ENCODE assay signal across 8 mouse cellular contexts in the genomic region with DNA sequence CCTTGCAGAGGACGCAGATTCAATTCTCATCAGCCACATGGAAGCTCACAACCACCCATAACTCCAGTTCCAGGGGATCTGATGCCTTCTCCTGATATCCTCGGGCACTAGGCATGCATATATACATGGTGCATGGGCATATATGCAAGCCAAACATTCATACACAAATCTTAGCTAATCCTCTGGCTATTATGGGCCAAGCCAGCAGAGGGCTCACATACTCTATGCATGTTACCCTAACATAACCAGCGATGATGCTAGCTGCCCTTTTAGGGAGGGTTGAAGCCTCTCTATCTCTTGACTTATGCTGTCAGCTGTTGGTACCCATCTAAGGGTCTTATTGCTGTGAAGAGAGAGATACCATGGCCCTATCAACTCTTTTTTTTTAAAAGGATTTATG. TPM values are rescaled to one million over a fixed set of nuclear protein-coding genes. Genes with fewer than 3 reads are reported as not detected.
A peak's percentile ranks its signal among the peaks of the same experiment; 100 is the strongest.
DNase-seq lines count a peak whose midpoint lies in the region; ATAC-seq and TF ChIP-seq lines count a peak whose summit lies in the region.

No protein-coding gene starts in this region.

- peak; percentile 26; the same call in 1 of the 2 replicates for TF ChIP-seq CTCF in E14TG2a.4 (conservative IDR thresholded peaks at IDR 0.05; ENCODE audit: low read length)

- 46% methylated on average over 3 of the region's 3 CpGs for WGBS in intestine, embryonic 14.5 days
- 45% methylated on average over 3 of the region's 3 CpGs for WGBS in intestine, embryonic 16.5 days
- 62% methylated on average over 3 of the region's 3 CpGs for WGBS in limb, embryonic 11.5 days
- WGBS in midbrain, embryonic 13.5 days: 52% methylated on average over 3 of the region's 3 CpGs

- no peaks in the 10 kb centered on the region for H3K27me3 ChIP-seq in intestine, embryonic 14.5 days (replicated peaks; ENCODE audit: control insufficient read depth, insufficient read depth, low read length)
- no peaks in the 10 kb centered on the region for H3K27me3 ChIP-seq in intestine, embryonic 16.5 days (replicated peaks; ENCODE audit: control insufficient read depth, insufficient read depth, low read length)
- no peaks in the 10 kb centered on the region for H3K27me3 ChIP-seq in E14TG2a.4 (ENCODE audit: insufficient read depth, low read length)
- no peaks in the 10 kb centered on the region for H3K27me3 ChIP-seq in limb, embryonic 11.5 days (ENCODE audit: control insufficient read depth, insufficient read depth, low read length)
- H3K27me3 ChIP-seq in midbrain, embryonic 13.5 days: 0 out of 2 replicates have a peak, but pooled peaks cover 4% of the 10 kb centered on the region

- H3K4me3 ChIP-seq in intestine, embryonic 14.5 days (ENCODE audit: low read depth, low read length): no peak overlapping the region
- H3K4me3 ChIP-seq in intestine, embryonic 16.5 days (ENCODE audit: low read length): no peak overlapping the region
- H3K4me3 ChIP-seq in E14TG2a.4 (replicated peaks; ENCODE audit: low read length): no peak overlapping the region
- no peak overlapping the region for H3K4me3 ChIP-seq in limb, embryonic 11.5 days (ENCODE audit: low read depth, low read length)
- no peak overlapping the region for H3K4me3 ChIP-seq in midbrain, embryonic 13.5 days (replicated peaks)

- no peak overlapping the region for H3K27ac ChIP-seq in intestine, embryonic 14.5 days (ENCODE audit: low read depth)
- no peak overlapping the region for H3K27ac ChIP-seq in intestine, embryonic 16.5 days (ENCODE audit: low read length)
- H3K27ac ChIP-seq in limb, embryonic 11.5 days (replicated peaks; ENCODE audit: low read depth, low read length): no peak overlapping the region
- H3K27ac ChIP-seq in midbrain, embryonic 13.5 days: no peak overlapping the region

- H3K9ac ChIP-seq in intestine, embryonic 14.5 days (ENCODE audit: low read length): no peak overlapping the region
- H3K9ac ChIP-seq in intestine, embryonic 16.5 days (ENCODE audit: low read depth, low read length): no peak overlapping the region
- H3K9ac ChIP-seq in limb, embryonic 11.5 days (ENCODE audit: low read length): no peak overlapping the region
- no peak overlapping the region for H3K9ac ChIP-seq in midbrain, embryonic 13.5 days (replicated peaks)

- H3K4me2 ChIP-seq in intestine, embryonic 14.5 days (ENCODE audit: low read length): no peak overlapping the region
- no peak overlapping the region for H3K4me2 ChIP-seq in intestine, embryonic 16.5 days (ENCODE audit: low read depth, low read length)
- H3K4me2 ChIP-seq in limb, embryonic 11.5 days (ENCODE audit: low read depth, severe bottlenecking): no peak overlapping the region
- H3K4me2 ChIP-seq in midbrain, embryonic 13.5 days (replicated peaks): no peak overlapping the region

- peak; percentile 56 for DNase-seq in intestine, embryonic 14.5 days (ENCODE audit: low spot score)
- DNase-seq in brain, adult 2 months (ENCODE audit: low read depth, low spot score): peak; percentile 65
- peak; percentile 30 for DNase-seq in limb, embryonic 11.5 days (ENCODE audit: low spot score)
- DNase-seq in right cerebral cortex, postnatal 10 days (ENCODE audit: low spot score in 2 of 2): peak; percentile 36 to 41

- no peak for ATAC-seq in intestine, embryonic 14.5 days (replicated peaks; ENCODE audit: low FRiP score, low TSS enrichment, low read depth)
- ATAC-seq in intestine, embryonic 16.5 days: no peak
- peak; percentile 53 for ATAC-seq in granulocyte monocyte progenitor cell, adult 5-6 weeks (replicated peaks; ENCODE audit: poor library complexity, severe bottlenecking)
- ATAC-seq in limb, embryonic 11.5 days (ENCODE audit: insufficient number of reproducible peaks, low FRiP score, low TSS enrichment, low read depth): no peak
- ATAC-seq in midbrain, embryonic 13.5 days: no peak

- no peaks in the 10 kb centered on the region for H3K36me3 ChIP-seq in intestine, embryonic 14.5 days (ENCODE audit: control insufficient read depth, insufficient read depth, low read length)
- H3K36me3 ChIP-seq in intestine, embryonic 16.5 days (ENCODE audit: control insufficient read depth, insufficient read depth, low read length): no peaks in the 10 kb centered on the region
- 0 out of 2 replicates have a peak, but pooled peaks cover 3% of the 10 kb centered on the region for H3K36me3 ChIP-seq in E14TG2a.4 (ENCODE audit: insufficient read depth, low read length)
- H3K36me3 ChIP-seq in limb, embryonic 11.5 days (ENCODE audit: control insufficient read depth, insufficient read depth, low read length): no peaks in the 10 kb centered on the region
- H3K36me3 ChIP-seq in midbrain, embryonic 13.5 days: no peaks in the 10 kb centered on the region

- H3K4me1 ChIP-seq in intestine, embryonic 14.5 days (replicated peaks; ENCODE audit: control insufficient read depth, insufficient read depth, low read length): 0 out of 2 replicates have a peak, but pooled peaks cover 1% of the 10 kb centered on the region
- peaks cover under 1% of the 10 kb centered on the region; the same call in 1 of the 2 replicates for H3K4me1 ChIP-seq in intestine, embryonic 16.5 days (ENCODE audit: control insufficient read depth, insufficient read depth, low read length)
- H3K4me1 ChIP-seq in E14TG2a.4 (replicated peaks; ENCODE audit: low read depth, low read length): peaks cover 13% of the 10 kb centered on the region
- no peaks in the 10 kb centered on the region for H3K4me1 ChIP-seq in limb, embryonic 11.5 days (ENCODE audit: control insufficient read depth, insufficient read depth, low read length)
- peaks cover 9% of the 10 kb centered on the region for H3K4me1 ChIP-seq in midbrain, embryonic 13.5 days (replicated peaks)

- H3K9me3 ChIP-seq in intestine, embryonic 14.5 days (ENCODE audit: control insufficient read depth, low read length): no peaks in the 10 kb centered on the region
- no peaks in the 10 kb centered on the region for H3K9me3 ChIP-seq in intestine, embryonic 16.5 days (ENCODE audit: control insufficient read depth, low read length)
- H3K9me3 ChIP-seq in E14TG2a.4 (ENCODE audit: low read length): peaks cover 16% of the 10 kb centered on the region
- no peaks in the 10 kb centered on the region for H3K9me3 ChIP-seq in limb, embryonic 11.5 days (ENCODE audit: control insufficient read depth, low read length)
- H3K9me3 ChIP-seq in midbrain, embryonic 13.5 days: no peaks in the 10 kb centered on the region

RNA-seq across cellular contexts. Expression of a gene that starts 4.3 kb away (rescaled TPM):
- polyA plus RNA-seq in intestine, embryonic 14.5 days (2014; fragmentation: Nextera tagmentation; extraction: Ambion mirVana): 18.9 and 25.7 TPM in 2 replicates
- 19.0 and 20.5 TPM in 2 replicates for polyA plus RNA-seq in intestine, embryonic 16.5 days (2015; fragmentation: Nextera tagmentation; extraction: Ambion mirVana)
- 7.8 and 9.2 TPM in 2 replicates for total RNA-seq in granulocyte monocyte progenitor cell, adult 5-6 weeks (2014; fragmentation: Nextera tagmentation)
- total RNA-seq in granulocyte monocyte progenitor cell, adult 5-6 weeks (2017): 8.7 and 9.5 TPM in 2 replicates
- polyA plus RNA-seq in limb, embryonic 11.5 days (2014; fragmentation: Nextera tagmentation; extraction: Ambion mirVana): 37.3 and 41.7 TPM in 2 replicates
- polyA plus RNA-seq in midbrain, embryonic 13.5 days (2015; fragmentation: Nextera tagmentation; extraction: Ambion mirVana): 32.1 and 32.3 TPM in 2 replicates

RNA-seq across cellular contexts. Expression of a gene that starts 35.8 kb away (rescaled TPM):
- 80.1 and 80.6 TPM in 2 replicates for polyA plus RNA-seq in intestine, embryonic 14.5 days (2014; fragmentation: Nextera tagmentation; extraction: Ambion mirVana)
- 78.7 and 82.8 TPM in 2 replicates for polyA plus RNA-seq in intestine, embryonic 16.5 days (2015; fragmentation: Nextera tagmentation; extraction: Ambion mirVana)
- 62.4 and 63.0 TPM in 2 replicates for total RNA-seq in granulocyte monocyte progenitor cell, adult 5-6 weeks (2014; fragmentation: Nextera tagmentation)
- total RNA-seq in granulocyte monocyte progenitor cell, adult 5-6 weeks (2017): 52.7 and 53.3 TPM in 2 replicates
- 91.9 and 93.2 TPM in 2 replicates for polyA plus RNA-seq in limb, embryonic 11.5 days (2014; fragmentation: Nextera tagmentation; extraction: Ambion mirVana)
- polyA plus RNA-seq in midbrain, embryonic 13.5 days (2015; fragmentation: Nextera tagmentation; extraction: Ambion mirVana): 63.5 and 68.2 TPM in 2 replicates

RNA-seq across cellular contexts. Expression of a gene that starts 43.5 kb away (rescaled TPM):
- 41.8 and 48.0 TPM in 2 replicates for polyA plus RNA-seq in intestine, embryonic 14.5 days (2014; fragmentation: Nextera tagmentation; extraction: Ambion mirVana)
- 37.6 and 41.2 TPM in 2 replicates for polyA plus RNA-seq in intestine, embryonic 16.5 days (2015; fragmentation: Nextera tagmentation; extraction: Ambion mirVana)
- total RNA-seq in granulocyte monocyte progenitor cell, adult 5-6 weeks (2014; fragmentation: Nextera tagmentation): 14.1 and 18.1 TPM in 2 replicates
- total RNA-seq in granulocyte monocyte progenitor cell, adult 5-6 weeks (2017): 13.3 and 15.0 TPM in 2 replicates
- polyA plus RNA-seq in limb, embryonic 11.5 days (2014; fragmentation: Nextera tagmentation; extraction: Ambion mirVana): 38.3 and 39.1 TPM in 2 replicates
- 54.9 and 59.4 TPM in 2 replicates for polyA plus RNA-seq in midbrain, embryonic 13.5 days (2015; fragmentation: Nextera tagmentation; extraction: Ambion mirVana)

RNA-seq across cellular contexts. Expression of a gene that starts 45.6 kb away (rescaled TPM):
- 34.9 and 38.3 TPM in 2 replicates for polyA plus RNA-seq in intestine, embryonic 14.5 days (2014; fragmentation: Nextera tagmentation; extraction: Ambion mirVana)
- 32.3 and 38.6 TPM in 2 replicates for polyA plus RNA-seq in intestine, embryonic 16.5 days (2015; fragmentation: Nextera tagmentation; extraction: Ambion mirVana)
- 51.2 and 63.3 TPM in 2 replicates for total RNA-seq in granulocyte monocyte progenitor cell, adult 5-6 weeks (2014; fragmentation: Nextera tagmentation)
- total RNA-seq in granulocyte monocyte progenitor cell, adult 5-6 weeks (2017): 26.0 and 34.6 TPM in 2 replicates
- 33.5 and 36.1 TPM in 2 replicates for polyA plus RNA-seq in limb, embryonic 11.5 days (2014; fragmentation: Nextera tagmentation; extraction: Ambion mirVana)
- polyA plus RNA-seq in midbrain, embryonic 13.5 days (2015; fragmentation: Nextera tagmentation; extraction: Ambion mirVana): 16.9 and 18.2 TPM in 2 replicates
